Mouse (Mus musculus): Measurements from ENCODE around the gene Tmed8. TPM values are rescaled to one million over a fixed set of nuclear protein-coding genes. Genes with fewer than 3 reads are reported as not detected.

The Tmed8 gene
- 1 to 10 TPM; 5.3 to 7.1 TPM for polyA plus RNA-seq (2017; shearing (Covaris generic))

DNA sequence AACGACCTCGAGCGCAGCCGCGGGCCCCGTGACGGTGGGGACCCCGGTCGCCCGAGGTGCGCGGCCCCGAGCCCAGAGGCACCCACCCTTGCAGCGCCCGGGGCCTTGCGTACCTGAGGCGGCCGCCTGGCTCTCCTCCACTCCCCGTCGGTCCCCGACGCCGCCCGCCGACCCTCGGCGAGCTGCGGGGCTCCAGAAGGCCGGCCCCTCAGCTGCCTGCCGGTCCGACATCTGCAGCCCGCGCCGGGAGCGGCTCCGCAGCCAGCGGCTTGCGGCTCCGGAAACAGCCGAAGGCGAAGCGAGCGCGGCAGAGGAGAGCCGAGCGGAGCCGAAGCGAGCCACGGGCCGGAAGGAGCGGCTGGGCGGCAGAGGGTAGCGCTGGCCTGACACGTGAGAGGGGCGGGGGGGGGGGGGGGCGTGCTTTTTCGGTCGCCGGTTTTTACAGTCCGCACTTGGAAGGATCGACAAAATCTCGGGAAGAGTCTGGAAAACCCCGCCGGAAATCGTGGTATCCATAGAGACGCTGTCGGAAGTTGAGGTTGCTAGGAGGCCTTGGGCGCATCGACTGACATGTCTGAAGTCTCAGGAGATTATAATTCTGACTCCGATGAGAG lies at the start of gene Tmed8:
Tmed8 (minus strand) TSS at position 482 of the 614 bp plus-strand sequence.

GRCm38 (mm10) chr12:87238632-87239031 lies 38.4 kb upstream of the Tmed8 start, which contains the start of gene Noxred1:
TSS of gene Noxred1 (minus strand) at chr12:87238732.

DNA sequence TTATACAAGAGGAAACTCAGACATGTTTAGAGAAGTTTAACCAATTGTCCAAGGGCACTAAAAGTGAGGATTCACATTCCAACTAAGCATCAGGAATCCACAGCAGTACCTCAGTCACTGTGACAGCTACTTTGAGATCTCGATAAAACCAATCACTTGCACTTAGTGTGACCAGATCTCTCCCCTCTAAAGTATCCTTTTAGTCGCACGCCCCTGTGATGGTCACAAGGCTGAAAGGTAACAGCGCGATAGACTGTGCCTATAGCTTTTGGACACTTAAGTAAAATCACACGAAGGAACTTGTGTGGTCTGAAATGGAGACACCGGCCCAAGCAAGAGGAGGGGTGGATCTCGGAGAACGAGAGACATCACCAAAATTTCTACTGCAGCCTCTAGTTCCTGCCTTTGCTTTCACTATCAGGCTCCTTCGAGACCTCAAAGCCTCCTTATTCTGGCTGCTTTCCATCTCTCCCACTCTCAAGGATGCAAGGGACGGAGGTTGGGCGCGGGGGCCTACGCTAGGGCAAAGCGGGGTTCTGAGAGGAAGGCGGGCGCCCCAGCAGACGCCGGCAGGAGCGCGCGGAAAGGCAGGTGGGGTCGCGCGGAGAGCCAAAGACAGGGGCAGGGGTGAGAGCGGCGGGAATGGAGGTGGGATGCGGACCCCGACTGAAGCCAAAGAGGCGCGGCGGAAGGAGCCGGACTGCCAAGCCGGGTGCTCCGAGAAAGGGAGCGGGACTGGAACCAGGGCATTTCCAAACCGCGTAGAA lies 865 bp downstream of the Tmed8 start, which contains the start of gene Samd15:
Samd15 (plus strand) TSS at position 518 of the 767 bp plus-strand sequence.

DNA sequence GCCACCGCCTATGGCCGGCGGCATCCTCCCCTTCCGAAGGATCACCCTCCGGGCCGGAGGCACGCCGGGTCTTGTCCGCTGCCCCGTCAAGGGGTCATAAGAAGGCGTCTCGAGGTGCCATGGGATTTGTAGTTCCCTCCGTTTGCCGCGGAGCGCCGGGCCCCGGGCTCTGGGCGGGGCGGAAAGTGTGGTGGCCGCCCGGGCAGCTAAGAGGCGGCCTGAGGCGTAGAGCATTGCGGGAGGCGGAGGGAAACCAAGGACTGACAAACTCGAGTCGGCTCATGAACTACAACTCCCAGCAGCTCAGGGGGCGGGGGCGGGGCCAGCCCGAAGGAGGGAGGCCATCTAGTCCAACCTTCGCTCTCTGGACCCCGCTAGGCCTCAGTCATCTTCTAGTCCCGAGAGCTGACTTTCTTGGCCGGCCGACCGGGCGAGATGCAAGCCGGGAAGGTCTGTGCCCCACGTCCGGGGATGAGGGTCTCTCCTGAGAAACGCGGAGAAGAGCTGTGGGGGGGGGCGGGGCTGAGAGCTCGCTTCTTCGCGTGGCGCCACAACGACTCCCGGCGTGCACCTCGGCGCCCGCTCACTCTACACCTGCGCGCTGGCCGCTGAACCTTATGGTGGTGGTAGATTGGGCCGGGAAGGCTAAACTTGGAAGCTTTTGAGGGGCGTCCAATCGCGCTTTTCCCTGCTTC lies 52.7 kb downstream of the Tmed8 start, which contains the start of gene Pomt2:
Pomt2 (minus strand) TSS at position 574 of the 695 bp plus-strand sequence.

GRCm38 (mm10) chr12:87146966-87147365 lies 53.3 kb downstream of the Tmed8 start, which contains the start of gene Gstz1:
TSS of gene Gstz1 (plus strand) at chr12:87147165.

Other genes starting within 250 kb of the Tmed8 start
- gene Zdhhc22, start 210.0 kb downstream of the Tmed8 start, polyA plus RNA-seq (2017; shearing (Covaris generic)): 1 to 10 TPM in 1 of 2 experiments, under 1 TPM in 1; 0.34 to 2.8 TPM
- gene Tmem63c, start 179.1 kb downstream of the Tmed8 start, polyA plus RNA-seq (2017; shearing (Covaris generic)): 1 to 10 TPM in 1 of 2 experiments, under 1 TPM in 1; 0.24 to 2.0 TPM
- gene Ngb, start 97.9 kb downstream of the Tmed8 start, polyA plus RNA-seq (2017; shearing (Covaris generic)): under 1 TPM; 0.12 to 0.34 TPM
- gene Gstz1, start 53.3 kb downstream of the Tmed8 start, polyA plus RNA-seq (2017; shearing (Covaris generic)): 10 to 100 TPM in 1 of 2 experiments, 1 to 10 TPM in 1; 10.0 to 13.2 TPM
- gene Pomt2, start 52.5 kb downstream of the Tmed8 start, polyA plus RNA-seq (2017; shearing (Covaris generic)): 1 to 10 TPM; 2.6 to 5.4 TPM
- gene Samd15, start 731 bp downstream of the Tmed8 start, polyA plus RNA-seq (2017; shearing (Covaris generic)): 1 to 10 TPM; 3.9 to 4.4 TPM
- 1 to 10 TPM in 1 of 2 experiments, under 1 TPM in 1; 0.54 to 2.1 TPM for gene Noxred1, start 38.3 kb upstream of the Tmed8 start, polyA plus RNA-seq (2017; shearing (Covaris generic))
- gene Vipas39, start 65.8 kb upstream of the Tmed8 start, polyA plus RNA-seq (2017; shearing (Covaris generic)): 10 to 100 TPM; 24.6 to 35.4 TPM
- 100 to 1,000 TPM; 173 to 190 TPM for gene Ahsa1, start 66.0 kb upstream of the Tmed8 start, polyA plus RNA-seq (2017; shearing (Covaris generic))
- gene Ism2, start 99.3 kb upstream of the Tmed8 start, polyA plus RNA-seq (2017; shearing (Covaris generic)): under 1 TPM in 1 of 2 experiments, not detected in 1; 0.29 TPM
- gene Sptlc2, start 187.9 kb upstream of the Tmed8 start, polyA plus RNA-seq (2017; shearing (Covaris generic)): 100 to 1,000 TPM; 146 to 161 TPM
- gene Slirp, start 243.4 kb upstream of the Tmed8 start, polyA plus RNA-seq (2017; shearing (Covaris generic)): 10 to 100 TPM; 54.1 to 85.4 TPM
- gene Alkbh1, start 243.6 kb upstream of the Tmed8 start, polyA plus RNA-seq (2017; shearing (Covaris generic)): 10 to 100 TPM; 65.2 to 78.9 TPM

All from inflammation-experienced regulatory T-cells (primary cell).